Mouse (Mus musculus): Measurements from ENCODE around the gene Reps1. TPM values are rescaled to one million over a fixed set of nuclear protein-coding genes. Genes with fewer than 3 reads are reported as not detected.

Gene Reps1
- polyA plus RNA-seq (2015; fragmentation: Nextera tagmentation; extraction: Ambion mirVana), result 6.4 and 8.9 TPM in 2 replicates

DNA sequence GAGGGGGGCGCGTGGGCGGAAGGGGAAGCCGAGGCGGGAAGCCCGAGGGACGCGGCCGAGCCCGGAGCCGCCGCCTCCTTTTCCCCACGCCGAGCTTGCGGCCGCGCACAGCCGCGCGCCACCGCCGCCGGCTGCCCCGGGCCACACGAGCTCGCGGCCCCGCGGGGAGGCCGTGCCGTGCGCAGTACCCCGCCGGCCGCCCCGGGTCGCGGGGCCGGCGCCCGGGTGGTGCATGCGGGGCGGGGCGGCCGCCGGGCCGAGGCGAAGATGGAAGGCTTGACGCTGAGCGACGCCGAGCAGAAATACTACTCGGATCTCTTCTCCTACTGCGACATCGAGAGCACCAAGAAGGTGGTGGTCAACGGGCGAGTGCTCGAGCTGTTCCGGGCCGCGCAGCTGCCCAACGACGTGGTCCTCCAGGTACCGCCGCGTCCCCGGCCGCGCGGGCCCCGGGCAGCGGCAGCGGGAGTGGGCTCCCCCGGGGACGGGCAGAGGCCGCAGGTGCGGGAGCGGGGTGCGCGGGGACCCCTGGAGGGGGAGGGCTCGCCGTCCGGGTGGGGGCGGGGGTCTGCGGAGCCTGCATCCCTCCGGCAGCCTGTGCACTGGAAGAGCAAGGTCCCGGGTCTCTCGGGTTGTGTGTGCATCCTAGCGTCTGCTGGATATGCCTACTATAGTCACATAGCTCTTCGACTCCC lies at the start of gene Reps1:
Gene Reps1, plus strand, starts transcription at position 166 of the 695 bp plus-strand sequence.

GRCm38 (mm10) chr10:18022741-18023347 lies 32.8 kb upstream of the Reps1 start, which contains the start of gene Abracl:
TSS of gene Abracl (minus strand) at chr10:18023288.

Other genes with a start within 250 kb of the Reps1 start
- gene Heca, start 107.8 kb upstream of the Reps1 start, polyA plus RNA-seq (2015; fragmentation: Nextera tagmentation; extraction: Ambion mirVana), result 6.8 and 7.5 TPM in 2 replicates
- 106 and 117 TPM in 2 replicates for gene Abracl, start 32.6 kb upstream of the Reps1 start, polyA plus RNA-seq (2015; fragmentation: Nextera tagmentation; extraction: Ambion mirVana)
- 0.25 and 0.40 TPM in 2 replicates for gene Ect2l, start 155.0 kb downstream of the Reps1 start, polyA plus RNA-seq (2015; fragmentation: Nextera tagmentation; extraction: Ambion mirVana)
- gene Ccdc28a, start 179.1 kb downstream of the Reps1 start, polyA plus RNA-seq (2015; fragmentation: Nextera tagmentation; extraction: Ambion mirVana), result 12.2 and 13.2 TPM in 2 replicates